Mouse (Mus musculus): ENCODE results near the gene Gdf7. TPM values are rescaled to one million over a fixed set of nuclear protein-coding genes. Genes with fewer than 3 reads are reported as not detected.

The Gdf7 gene
- polyA plus RNA-seq, 1 experiment from 2014 or later: not detected

DNA sequence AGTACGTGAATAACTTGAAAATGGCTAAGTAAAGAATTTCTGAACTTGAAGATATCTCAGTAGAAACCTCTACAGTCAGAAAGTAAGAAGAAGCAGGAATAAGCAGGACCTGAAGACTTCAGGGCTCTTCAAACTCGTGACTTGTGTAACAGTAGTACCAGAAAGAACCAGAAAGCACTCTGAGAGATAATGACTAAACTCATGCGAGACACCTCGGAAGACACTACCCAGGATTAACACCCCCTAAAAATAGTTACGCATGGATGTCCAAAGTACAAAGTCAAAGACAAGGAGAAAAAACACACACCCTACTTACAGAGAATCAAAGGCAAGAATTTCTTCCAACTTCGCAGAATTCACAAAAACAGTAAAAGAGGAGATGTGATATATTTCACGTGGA is 35.4 kb downstream of the Gdf7 start:
- Histone ChIP-seq H3K4me3 (no peak overlapping the region), H3K9me3 (no peaks in the 10 kb centered on the region), H3K4me1 (peaks cover 33% of the 10 kb centered on the region), H3K27me3 (replicated peaks) (no peaks in the 10 kb centered on the region), H3K36me3 (peaks cover 17% of the 10 kb centered on the region), H3K4me2 (no peak overlapping the region), H3K27ac (replicated peaks) (peak overlapping the region; percentile 20; the same call in 1 of the 2 replicates), H3K9ac (no peak overlapping the region)
- no peak for ATAC-seq (ENCODE audit: extremely low read depth, insufficient number of reproducible peaks, low FRiP score, low TSS enrichment)
- 57% methylated on average over 7 of the region's 7 CpGs for WGBS

DNA sequence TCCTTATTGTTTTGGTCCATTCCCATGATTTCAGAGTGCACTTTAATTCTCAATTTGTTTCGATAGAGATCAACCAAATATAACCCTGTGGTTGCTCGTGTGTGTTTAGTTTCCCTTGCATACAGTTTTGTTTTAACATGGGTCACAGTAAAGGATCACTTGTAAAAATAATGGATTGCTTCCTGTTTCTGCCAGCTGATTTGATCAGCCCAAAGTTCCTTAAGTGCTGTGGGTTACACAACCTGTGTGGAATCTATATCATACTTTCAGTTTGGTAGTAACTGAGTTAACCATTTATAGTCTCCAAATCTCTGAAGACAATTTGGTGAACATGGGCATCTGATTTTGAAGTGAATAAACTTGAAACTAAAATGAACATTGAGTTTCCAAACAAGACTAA is 41.5 kb downstream of the Gdf7 start:
- ATAC-seq (ENCODE audit: extremely low read depth, insufficient number of reproducible peaks, low FRiP score, low TSS enrichment): no peak
- 72% methylated on average over 2 of the region's 2 CpGs for WGBS
- H3K9ac ChIP-seq: no peak overlapping the region
- no peak overlapping the region for H3K27ac ChIP-seq (replicated peaks)
- H3K4me3 ChIP-seq: no peak overlapping the region
- no peaks in the 10 kb centered on the region for H3K9me3 ChIP-seq
- no peaks in the 10 kb centered on the region for H3K27me3 ChIP-seq (replicated peaks)
- H3K4me2 ChIP-seq: no peak overlapping the region
- H3K4me1 ChIP-seq: peaks cover 17% of the 10 kb centered on the region
- no peaks in the 10 kb centered on the region for H3K36me3 ChIP-seq

Other genes with a start within 250 kb of the Gdf7 start
- 47.9 and 53.9 TPM in 2 replicates for gene Ldah, start 93.8 kb downstream of the Gdf7 start, polyA plus RNA-seq (2015; fragmentation: Nextera tagmentation; extraction: Ambion mirVana)
- gene Hs1bp3, start 11.5 kb upstream of the Gdf7 start, polyA plus RNA-seq (2015; fragmentation: Nextera tagmentation; extraction: Ambion mirVana): 14.3 and 15.6 TPM in 2 replicates
- gene Rhob, start 198.1 kb upstream of the Gdf7 start, polyA plus RNA-seq (2015; fragmentation: Nextera tagmentation; extraction: Ambion mirVana): 31.4 and 33.0 TPM in 2 replicates

All from heart, embryonic 13.5 days (tissue).